Mouse (Mus musculus) 3134 (cell line): ENCODE data around the gene Tmtc4.

Experiments used
- DNase-seq: peaks from one replicate; pipeline ENCODE4 v3.0.0-alpha.2; 2011; ENCODE audit warnings: low spot score; ENCODE audit not compliant: insufficient read length; ENCODE audit errors: extremely low read depth

Gene Tmtc4

GRCm38 (mm10) chr14:122983226-122984215, at the start of gene Tmtc4:
Tmtc4 (minus strand) TSS chr14:122984035.
- DNase-seq, result peak; percentile 89

- no peak for DNase-seq
Measured at GRCm38 (mm10) chr14:123032435-123032834, 48.6 kb upstream of the Tmtc4 start.

- no peak for DNase-seq
Measured at GRCm38 (mm10) chr14:123027876-123028275, 44.0 kb upstream of the Tmtc4 start.

DNA sequence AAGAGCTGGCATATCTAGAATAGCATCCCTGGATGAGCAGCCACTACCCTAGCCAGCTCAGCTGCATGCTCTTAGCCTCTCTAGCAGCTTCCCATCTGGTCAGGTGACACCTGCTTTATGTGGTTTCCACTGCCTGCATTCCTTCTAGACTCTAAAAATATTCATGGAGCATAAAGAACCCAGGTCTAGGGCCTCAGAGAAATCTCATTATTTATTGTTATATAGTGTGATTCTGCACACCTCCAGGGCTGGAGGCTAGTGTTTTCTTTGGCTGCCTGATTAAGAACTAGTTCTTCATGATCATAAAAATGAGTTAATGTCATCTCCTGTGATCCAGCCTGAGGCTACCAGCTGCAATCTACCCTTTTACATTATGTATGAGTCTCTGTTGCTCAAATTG, 39.1 kb upstream of the Tmtc4 start:
- no peak for DNase-seq

- no peak for DNase-seq
Measured at GRCm38 (mm10) chr14:123016310-123016709, 32.5 kb upstream of the Tmtc4 start.

- DNase-seq, result no peak
Measured at GRCm38 (mm10) chr14:123015687-123016086, 31.9 kb upstream of the Tmtc4 start.

GRCm38 (mm10) chr14:123009108-123010018, 25.5 kb upstream of the Tmtc4 start:
- no peak for DNase-seq

DNA sequence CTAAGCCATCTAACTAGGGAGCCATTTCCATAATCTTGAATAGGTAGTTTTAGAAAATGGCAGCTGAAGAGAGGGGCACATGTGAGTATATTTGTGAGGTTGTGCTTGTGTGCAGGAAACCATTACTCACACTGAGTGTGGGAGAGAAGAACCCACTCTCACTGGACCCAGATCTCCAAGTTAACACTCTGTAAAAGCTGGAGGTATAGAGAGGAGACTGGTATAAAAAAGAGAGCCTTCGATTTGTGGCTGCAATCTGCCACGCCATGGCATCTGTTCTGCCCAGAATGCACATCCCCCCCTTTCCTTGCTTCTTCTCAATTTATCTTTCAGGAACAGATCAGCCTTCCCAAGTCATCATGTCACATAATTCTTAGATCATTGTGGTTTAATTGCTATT, 24.8 kb upstream of the Tmtc4 start:
- no peak for DNase-seq

DNA sequence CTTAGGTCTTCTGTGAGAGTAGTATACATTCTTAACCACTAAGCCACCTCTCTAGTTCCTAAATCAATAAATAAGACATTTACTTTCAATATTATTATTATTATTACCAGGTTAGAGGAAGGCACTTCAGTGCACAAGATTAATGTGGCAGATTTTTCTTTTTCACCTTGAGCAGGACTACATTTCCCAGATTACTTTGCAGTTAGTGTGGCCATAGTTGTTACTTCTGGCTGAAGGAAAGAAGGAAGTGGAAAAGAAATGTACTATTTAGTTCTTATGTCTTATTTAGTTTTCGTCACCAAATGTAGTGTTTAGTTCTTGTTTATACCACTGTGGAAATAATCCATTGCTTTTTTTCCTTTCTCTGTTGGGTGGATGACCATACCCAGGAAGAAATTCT, 19.9 kb upstream of the Tmtc4 start:
- DNase-seq, result no peak

DNA sequence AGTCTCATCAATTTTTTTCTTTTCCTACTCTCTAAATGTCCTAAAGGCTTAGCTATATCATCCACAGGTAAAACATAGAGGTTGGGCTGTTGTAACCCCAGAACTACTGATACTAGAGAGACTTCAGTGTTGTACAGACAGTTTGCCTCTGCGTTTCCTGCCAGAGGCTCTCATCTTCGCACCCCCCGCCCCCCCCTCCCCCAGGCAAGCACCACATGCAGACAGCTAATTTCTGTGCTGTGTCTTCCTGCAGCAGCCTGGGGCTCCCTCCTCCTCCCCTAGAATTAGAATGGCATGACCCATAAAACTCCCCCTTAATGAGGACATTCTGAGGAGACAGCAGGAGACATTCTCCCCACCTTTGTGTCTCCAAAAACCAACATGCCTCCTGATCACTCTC, 17.6 kb upstream of the Tmtc4 start:
- DNase-seq, result no peak

DNA sequence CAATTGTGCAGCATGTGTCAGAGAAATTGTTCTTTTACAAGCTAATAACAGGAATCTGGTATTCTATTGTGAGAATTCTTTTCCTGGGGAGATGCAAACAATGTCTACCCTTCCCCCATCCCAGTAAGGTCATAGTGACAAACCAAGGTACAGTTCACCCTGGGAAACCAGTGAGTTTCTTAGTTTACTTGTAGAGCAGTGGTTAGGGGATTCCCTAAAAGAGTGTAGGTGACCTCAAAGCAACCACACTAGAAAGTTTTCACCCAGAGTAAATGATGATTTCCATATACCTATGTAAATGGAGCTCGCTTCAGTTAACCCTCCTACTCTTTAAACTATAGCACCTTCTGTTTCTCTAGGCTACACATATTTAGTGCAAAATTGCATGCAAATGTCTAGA, 13.6 kb upstream of the Tmtc4 start:
- no peak for DNase-seq

- DNase-seq, result no peak
Measured at GRCm38 (mm10) chr14:122993935-122994334, 10.1 kb upstream of the Tmtc4 start.

DNA sequence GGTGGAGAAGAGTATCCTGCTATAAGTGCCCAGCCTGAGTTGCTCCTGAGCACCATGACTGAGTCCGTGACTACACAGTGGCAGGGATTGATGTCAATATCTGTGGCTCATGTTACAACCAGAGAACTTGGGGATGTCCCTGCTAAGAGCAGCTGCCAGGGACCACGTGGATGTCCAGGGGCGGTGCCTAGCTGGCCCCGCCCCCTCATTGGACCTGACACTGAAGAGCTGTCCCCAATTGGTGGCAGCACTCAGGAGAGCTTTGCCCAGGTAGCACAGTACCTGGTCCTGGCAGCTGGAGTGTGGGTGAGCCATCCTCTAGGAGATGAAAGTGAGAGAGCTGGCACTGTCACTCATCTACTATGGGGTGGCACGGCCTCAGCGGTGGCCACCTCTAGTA, 9.1 kb upstream of the Tmtc4 start:
- DNase-seq, result no peak

GRCm38 (mm10) chr14:122990521-122991052, 6.8 kb upstream of the Tmtc4 start:
- DNase-seq, result no peak

GRCm38 (mm10) chr14:122986404-122986803, 2.6 kb upstream of the Tmtc4 start:
- no peak for DNase-seq

DNA sequence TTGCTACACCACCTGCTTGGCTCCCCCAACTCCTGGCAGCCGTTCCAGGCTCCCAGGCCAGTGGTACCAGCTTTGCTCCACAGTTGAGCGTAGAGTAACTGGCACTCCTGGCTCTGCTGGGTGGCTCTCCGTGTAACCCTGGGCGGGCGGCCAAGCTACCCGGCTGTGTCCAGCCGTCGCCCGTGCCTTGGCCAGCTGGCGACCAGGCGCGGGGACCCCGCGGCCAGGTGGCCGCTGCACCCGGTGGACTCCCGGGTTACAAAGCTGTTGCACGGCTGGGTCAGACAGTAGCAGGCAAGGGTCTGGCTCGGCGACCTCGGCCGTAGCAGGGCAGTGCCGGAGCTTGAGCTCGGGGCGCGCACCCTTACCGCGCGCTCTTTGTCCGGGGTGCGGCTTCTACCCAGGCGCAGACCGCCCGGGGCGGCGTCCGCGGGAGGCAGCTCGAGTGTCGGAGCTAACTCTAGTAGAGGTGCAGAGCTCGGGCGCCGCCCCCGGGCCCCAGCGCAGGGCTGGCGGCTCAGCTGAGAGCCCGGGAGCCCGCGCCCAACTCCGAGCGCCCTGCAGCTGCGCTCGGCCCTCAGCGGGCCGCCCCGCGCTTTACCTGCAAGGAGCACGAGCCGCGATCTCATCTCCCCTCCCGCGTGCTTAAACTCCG, 1.1 kb downstream of the Tmtc4 start:
- DNase-seq, result peak; percentile 87

DNA sequence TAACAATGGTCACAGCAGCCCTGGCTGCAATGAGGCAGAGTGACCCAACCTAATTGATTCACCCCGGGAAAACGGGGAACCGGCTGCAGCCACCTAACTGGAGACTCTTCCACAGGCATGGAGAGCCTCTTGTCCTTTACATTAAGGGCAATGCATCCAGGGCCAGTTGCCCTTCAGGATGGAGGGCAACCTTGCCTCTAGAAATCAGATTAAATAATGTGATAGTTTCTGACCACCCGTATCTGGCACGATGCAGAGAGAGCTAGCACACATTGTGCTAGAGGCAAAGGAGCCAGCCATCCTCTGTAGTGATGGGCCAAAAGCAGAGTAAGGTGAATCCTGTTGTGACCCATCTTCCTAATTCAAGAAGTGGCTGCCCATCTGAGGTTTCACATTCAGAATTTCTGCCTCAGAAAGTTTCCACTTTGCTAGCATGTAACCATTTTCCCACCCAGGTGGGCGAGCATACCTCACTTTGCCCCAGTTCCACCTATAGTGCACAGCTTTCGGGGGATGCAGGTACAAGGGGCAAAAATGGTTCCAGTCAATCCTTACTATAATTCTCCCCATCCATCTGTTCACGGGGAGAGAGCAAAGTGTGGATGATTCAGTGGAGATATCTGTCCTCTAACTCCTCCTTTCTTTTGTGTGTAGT, 1.9 kb downstream of the Tmtc4 start:
- no peak for DNase-seq

- no peak for DNase-seq
Measured at GRCm38 (mm10) chr14:122978871-122979270, 5.0 kb downstream of the Tmtc4 start.

GRCm38 (mm10) chr14:122977797-122978140, 6.1 kb downstream of the Tmtc4 start:
- DNase-seq, result no peak
